Mouse (Mus musculus): ENCODE measurements around the gene Lnx1.

The Lnx1 gene

DNA sequence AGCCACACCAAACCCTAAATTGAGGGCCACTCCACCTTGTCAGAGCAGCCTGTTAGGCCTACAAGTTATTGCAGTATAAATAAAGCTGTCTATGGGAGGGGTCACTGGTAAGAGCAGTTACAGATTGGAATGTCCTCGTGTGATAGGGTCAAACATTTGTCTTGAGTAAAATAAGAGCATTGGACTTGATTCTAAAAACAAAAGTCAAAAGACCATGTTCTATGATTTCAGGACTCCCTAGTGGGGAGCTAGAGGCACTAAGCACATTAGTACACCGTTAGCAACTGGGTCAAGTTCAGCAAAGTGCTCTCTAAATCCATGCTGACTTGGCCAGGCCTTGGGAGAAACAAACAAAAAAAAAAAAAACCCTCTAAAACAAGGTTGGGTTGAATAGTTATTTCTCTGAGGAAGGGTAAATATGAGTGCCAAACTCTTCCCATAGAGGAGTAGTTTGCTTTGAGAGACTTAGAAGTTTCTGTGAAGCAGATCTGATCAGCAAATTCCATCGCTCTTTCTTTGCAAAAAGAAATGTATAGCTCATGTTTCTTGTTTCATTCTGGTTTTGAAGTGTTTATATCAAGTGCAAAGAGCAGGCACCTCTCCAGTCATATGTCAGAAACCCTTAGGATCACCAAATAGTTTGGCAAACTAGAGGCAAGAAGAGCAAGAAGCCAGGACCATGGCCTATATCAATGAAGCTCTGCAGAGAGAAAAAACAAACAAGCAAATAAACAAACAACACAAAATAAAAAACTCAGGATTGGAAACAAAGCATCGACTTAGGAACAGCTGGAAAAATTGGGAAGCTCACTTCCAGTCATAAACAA lies 40.8 kb downstream of the Lnx1 start:
- in situ Hi-C loops (cut with MboI; ENCODE audit: low pct_unique_long_range_greater_than_20kb in 1 of 2, low sequenced_read_pairs in 2 of 2, unreplicated experiment in 1 of 2): no loop called here

GRCm38 (mm10) chr5:74659856-74660255 lies 42.9 kb downstream of the Lnx1 start:
- in situ Hi-C loops (cut with MboI; ENCODE audit: low pct_unique_long_range_greater_than_20kb in 1 of 2, low sequenced_read_pairs in 2 of 2, unreplicated experiment in 1 of 2): no loop called here

GRCm38 (mm10) chr5:74659281-74659680 lies 43.4 kb downstream of the Lnx1 start:
- in situ Hi-C loops (cut with MboI; ENCODE audit: low pct_unique_long_range_greater_than_20kb in 1 of 2, low sequenced_read_pairs in 2 of 2, unreplicated experiment in 1 of 2): no loop called here

DNA sequence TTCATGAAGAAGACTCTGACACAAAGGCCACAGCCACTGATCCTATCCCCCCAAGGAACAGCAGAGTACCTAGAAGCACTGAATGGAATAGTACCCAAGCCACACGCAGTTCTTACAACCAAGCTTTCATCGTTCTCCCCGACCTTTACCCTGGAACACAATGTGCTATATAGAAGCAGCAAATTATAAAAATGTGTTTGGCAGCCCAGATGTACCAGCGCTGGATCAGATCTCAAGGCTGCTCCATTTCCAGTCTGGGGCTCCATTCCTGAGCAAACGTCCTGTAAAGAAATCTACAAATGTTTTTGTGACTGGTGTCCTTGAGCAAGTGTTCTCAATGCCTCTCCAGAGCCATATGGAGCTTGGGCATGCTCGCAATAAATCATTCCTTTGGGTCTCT lies 44.8 kb downstream of the Lnx1 start:
- in situ Hi-C loops (cut with MboI; ENCODE audit: low pct_unique_long_range_greater_than_20kb in 1 of 2, low sequenced_read_pairs in 2 of 2, unreplicated experiment in 1 of 2): no loop called here

DNA sequence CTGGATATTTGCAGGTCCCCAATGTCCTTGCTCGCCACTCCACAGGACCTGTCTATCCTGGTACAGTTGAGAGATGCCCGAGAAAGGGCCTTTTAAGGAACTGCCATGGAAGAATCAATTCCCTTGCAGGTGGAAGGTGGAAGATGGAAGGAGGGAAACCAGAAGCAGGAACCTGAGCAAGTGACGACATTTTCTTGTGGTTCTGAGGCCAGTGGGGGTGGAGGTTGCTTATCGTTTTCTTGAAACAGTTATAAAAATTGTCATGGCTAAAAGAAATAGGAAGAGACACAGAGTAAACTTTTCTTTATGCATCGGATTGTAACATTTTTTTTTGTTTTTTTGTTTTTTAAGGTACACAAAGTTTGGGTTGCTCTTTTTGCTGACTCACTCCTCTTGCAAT lies 46.3 kb downstream of the Lnx1 start:
- in situ Hi-C loops (cut with MboI; ENCODE audit: low pct_unique_long_range_greater_than_20kb in 1 of 2, low sequenced_read_pairs in 2 of 2, unreplicated experiment in 1 of 2): no loop called here

DNA sequence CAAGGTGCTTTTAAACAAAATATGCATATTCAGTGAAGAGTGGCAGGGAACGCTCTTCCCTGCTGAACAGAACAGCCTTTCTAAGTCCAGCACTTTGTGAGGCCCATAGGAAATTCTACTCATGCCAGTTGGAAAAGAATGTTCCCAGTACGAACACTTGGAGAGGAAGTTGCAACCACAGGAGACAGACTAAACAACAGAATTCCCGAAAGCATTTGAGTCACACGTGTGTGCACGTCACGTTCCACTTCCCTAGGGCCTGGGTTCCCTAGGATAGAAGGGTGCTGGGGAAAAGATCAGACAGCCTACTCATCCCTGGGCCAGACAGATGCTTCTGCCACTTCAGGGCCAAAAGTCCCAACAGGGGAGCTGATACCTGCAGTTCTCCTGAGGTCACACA lies 48.2 kb downstream of the Lnx1 start:
- in situ Hi-C loops (cut with MboI; ENCODE audit: low pct_unique_long_range_greater_than_20kb in 1 of 2, low sequenced_read_pairs in 2 of 2, unreplicated experiment in 1 of 2): no loop called here

GRCm38 (mm10) chr5:74653766-74654165 lies 48.9 kb downstream of the Lnx1 start:
- in situ Hi-C loops (cut with MboI; ENCODE audit: low pct_unique_long_range_greater_than_20kb in 1 of 2, low sequenced_read_pairs in 2 of 2, unreplicated experiment in 1 of 2): no loop called here

DNA sequence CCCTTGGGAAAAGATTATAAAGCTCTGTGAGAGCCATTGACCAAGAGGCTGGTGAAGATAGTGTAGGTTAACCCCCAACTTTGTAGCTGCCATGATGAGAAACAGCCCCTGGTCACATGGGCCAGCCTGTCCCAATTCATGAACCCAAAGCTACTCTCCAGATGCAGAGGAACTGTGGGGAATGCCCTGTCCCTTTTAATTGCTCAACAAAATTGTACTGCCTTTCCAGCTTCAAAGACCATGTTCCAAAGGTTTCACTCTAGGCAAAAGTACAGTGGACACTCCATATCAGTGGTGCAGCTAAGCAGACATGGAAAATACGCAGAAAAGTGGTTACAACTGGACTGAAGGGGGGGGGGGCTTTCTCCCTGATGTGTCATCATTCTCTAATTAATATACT lies 53.6 kb downstream of the Lnx1 start:
- in situ Hi-C loops (cut with MboI; ENCODE audit: low pct_unique_long_range_greater_than_20kb in 1 of 2, low sequenced_read_pairs in 2 of 2, unreplicated experiment in 1 of 2): loop anchor here (25.0 kb wide), 1 partner anchor 263 kb away; no protein-coding TSS in a partner anchor

DNA sequence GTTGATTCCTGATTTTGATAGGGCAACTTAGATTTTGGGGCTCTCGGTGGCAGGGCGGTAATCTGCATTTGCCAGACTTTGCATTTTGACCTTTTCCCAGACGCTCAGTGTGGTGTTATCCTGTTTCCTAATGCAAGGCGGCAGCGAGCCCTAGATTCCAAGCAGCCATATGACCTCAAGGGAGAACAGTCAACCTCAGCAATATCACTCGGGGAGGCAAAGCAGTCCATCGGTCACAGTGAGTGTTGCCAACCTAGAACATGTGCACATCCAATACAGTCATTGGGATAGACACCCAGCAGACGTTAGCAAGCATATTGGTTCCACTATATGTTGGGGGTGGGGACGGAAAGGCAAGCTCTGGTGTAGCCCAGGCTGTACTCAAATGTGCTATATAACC lies 54.5 kb downstream of the Lnx1 start:
- in situ Hi-C loops (cut with MboI; ENCODE audit: low pct_unique_long_range_greater_than_20kb in 1 of 2, low sequenced_read_pairs in 2 of 2, unreplicated experiment in 1 of 2): loop anchor here (25.0 kb wide), 1 partner anchor 264 kb away; no protein-coding TSS in a partner anchor

GRCm38 (mm10) chr5:74647584-74647984 lies 55.1 kb downstream of the Lnx1 start:
- in situ Hi-C loops (cut with MboI; ENCODE audit: low pct_unique_long_range_greater_than_20kb in 1 of 2, low sequenced_read_pairs in 2 of 2, unreplicated experiment in 1 of 2): loop anchor here (25.0 kb wide), 1 partner anchor 265 kb away; no protein-coding TSS in a partner anchor

DNA sequence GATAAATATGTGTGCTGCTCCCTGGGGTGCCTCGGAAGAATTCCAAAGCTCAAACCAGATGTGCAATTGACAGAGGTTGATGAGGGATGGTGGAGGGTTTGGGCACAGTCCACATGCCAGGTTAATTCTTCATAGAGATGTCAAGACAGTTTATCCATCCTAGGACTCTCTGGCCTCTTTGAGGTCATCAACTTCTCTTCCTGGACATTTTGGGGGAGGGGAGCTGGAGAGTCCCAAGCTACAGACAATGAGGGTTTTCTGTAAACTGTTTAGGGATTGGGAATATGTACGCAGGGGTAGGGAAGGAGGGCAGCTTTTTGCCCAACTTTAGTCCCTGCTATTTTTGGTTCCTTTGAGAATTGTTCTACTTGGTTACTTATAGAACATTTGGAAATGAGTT lies 60.4 kb downstream of the Lnx1 start:
- in situ Hi-C loops (cut with MboI; ENCODE audit: low pct_unique_long_range_greater_than_20kb in 1 of 2, low sequenced_read_pairs in 2 of 2, unreplicated experiment in 1 of 2): loop anchor here (25.0 kb wide), 1 partner anchor 270 kb away; no protein-coding TSS in a partner anchor

- in situ Hi-C loops (cut with MboI; ENCODE audit: low pct_unique_long_range_greater_than_20kb in 1 of 2, low sequenced_read_pairs in 2 of 2, unreplicated experiment in 1 of 2): loop anchor here (25.0 kb wide), 1 partner anchor 271 kb away; no protein-coding TSS in a partner anchor
Observed at GRCm38 (mm10) chr5:74641000-74641399, 61.7 kb downstream of the Lnx1 start.

- in situ Hi-C loops (cut with MboI; ENCODE audit: low pct_unique_long_range_greater_than_20kb in 1 of 2, low sequenced_read_pairs in 2 of 2, unreplicated experiment in 1 of 2): loop anchor here (25.0 kb wide), 1 partner anchor 272 kb away; no protein-coding TSS in a partner anchor
Observed at GRCm38 (mm10) chr5:74640504-74640903, 62.2 kb downstream of the Lnx1 start.

DNA sequence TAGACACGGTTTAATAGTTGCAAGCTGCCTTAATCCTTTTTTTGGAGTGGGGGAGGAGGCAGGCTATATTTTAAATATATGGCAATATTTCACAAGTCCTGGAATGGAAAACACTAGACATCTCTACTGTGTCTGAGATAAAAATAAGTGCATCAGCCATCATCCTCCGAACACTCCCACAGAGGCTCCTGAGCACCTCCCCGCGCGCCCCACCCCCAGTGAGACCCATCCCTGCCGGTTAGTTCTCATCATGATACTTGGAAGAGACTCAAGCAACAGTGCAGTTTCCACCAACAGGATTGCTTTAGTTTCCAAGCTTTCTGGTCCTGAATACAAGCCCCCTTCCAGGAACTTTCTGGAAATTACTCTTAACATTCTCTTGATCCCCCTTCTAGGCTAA lies 63.2 kb downstream of the Lnx1 start:
- in situ Hi-C loops (cut with MboI; ENCODE audit: low pct_unique_long_range_greater_than_20kb in 1 of 2, low sequenced_read_pairs in 2 of 2, unreplicated experiment in 1 of 2): loop anchor here (25.0 kb wide), 1 partner anchor 273 kb away; no protein-coding TSS in a partner anchor

DNA sequence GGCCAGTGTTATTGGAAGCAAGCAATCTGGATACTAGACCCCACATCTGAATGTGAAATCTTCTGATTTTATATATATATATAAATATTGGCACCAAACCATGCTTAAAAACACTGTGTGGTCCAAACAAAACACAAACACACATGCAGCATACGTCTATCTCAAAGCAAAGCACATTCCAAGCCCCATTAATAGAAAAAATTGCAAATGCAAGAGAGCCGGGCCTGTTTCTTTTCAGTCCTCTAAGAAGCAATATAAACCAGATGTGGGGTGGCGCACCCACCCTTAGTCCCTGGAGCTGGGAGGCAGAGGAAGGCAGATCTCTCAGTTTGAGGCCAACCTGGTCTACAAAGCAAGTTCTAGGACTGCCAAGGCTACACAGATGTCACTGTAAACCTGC lies 68.3 kb downstream of the Lnx1 start:
- in situ Hi-C loops (cut with MboI; ENCODE audit: low pct_unique_long_range_greater_than_20kb in 1 of 2, low sequenced_read_pairs in 2 of 2, unreplicated experiment in 1 of 2): loop anchor here (25.0 kb wide), 1 partner anchor 278 kb away; no protein-coding TSS in a partner anchor

DNA sequence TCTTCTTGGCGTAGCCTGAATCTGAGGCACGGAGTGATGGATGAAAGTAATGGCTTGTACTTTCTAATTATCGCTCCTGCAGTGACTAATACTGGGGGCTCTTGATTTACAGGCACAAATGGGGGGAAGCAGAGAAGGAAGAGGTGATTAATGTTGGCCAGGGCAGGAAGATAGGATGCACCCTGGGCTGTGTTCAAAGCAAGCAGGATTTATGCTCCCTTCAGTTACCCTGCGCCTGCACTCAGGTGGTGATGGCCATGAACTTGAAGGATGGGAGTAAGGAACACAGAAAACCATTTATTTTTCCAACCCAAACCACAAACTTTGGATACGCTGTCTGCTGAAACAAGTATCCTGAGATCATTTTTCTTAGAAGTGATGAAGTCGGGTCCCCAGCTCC lies 69.3 kb downstream of the Lnx1 start:
- in situ Hi-C loops (cut with MboI; ENCODE audit: low pct_unique_long_range_greater_than_20kb in 1 of 2, low sequenced_read_pairs in 2 of 2, unreplicated experiment in 1 of 2): loop anchor here (25.0 kb wide), 1 partner anchor 279 kb away; no protein-coding TSS in a partner anchor

DNA sequence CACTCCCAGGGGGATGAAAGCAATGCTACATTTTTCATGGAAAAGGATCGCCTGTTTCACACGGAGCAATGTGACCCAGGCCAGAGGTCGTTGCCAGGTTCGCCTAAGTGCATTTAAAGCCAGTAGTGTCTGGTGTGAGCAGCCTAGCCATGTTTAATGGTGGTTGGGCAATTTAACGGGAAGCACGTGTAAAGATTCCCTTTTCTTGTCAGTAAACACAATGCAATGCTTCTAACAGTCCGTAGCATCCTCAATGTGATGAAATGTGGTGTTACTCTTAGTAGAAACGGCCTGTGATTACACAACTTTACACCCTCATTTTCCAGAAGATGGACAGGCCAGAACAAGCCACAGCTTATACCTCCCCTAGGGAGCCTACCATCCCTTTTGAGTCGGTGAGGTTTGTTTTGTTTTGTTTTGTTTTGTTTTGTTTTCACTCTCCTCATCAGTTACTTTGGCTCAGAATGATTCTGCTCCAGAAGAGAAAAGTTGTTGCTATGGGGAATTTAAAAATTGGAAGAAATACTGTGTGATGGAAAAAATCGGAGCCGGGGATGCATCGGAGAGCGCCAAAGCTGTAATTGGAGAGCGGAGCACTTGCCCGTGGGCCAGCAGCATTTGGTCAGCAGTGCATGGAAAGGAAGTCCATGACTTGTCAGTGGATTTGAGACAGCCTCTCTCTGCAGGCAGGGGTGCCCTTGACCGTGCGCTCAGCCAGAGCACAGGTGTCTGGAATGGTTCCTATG lies 70.2 kb downstream of the Lnx1 start:
- in situ Hi-C loops (cut with MboI; ENCODE audit: low pct_unique_long_range_greater_than_20kb in 1 of 2, low sequenced_read_pairs in 2 of 2, unreplicated experiment in 1 of 2): loop anchor here (25.0 kb wide), 1 partner anchor 280 kb away; no protein-coding TSS in a partner anchor

GRCm38 (mm10) chr5:74628001-74628400 lies 74.7 kb downstream of the Lnx1 start:
- in situ Hi-C loops (cut with MboI; ENCODE audit: low pct_unique_long_range_greater_than_20kb in 1 of 2, low sequenced_read_pairs in 2 of 2, unreplicated experiment in 1 of 2): loop anchor here (25.0 kb wide), 1 partner anchor 284 kb away; no protein-coding TSS in a partner anchor

- in situ Hi-C loops (cut with MboI; ENCODE audit: low pct_unique_long_range_greater_than_20kb in 1 of 2, low sequenced_read_pairs in 2 of 2, unreplicated experiment in 1 of 2): loop anchor here in 1 of 2 experiments (25.0 kb wide), 1 partner anchor 538 kb away; the partner anchor contains the start of gene Pdgfra
Observed at GRCm38 (mm10) chr5:74624385-74624784, 78.3 kb downstream of the Lnx1 start.

Measured in mouse embryonic stem cell (cell line).